Mouse (Mus musculus) adrenal gland, adult (tissue): Measurements from ENCODE around the gene B3gnt3.

Source experiments
- DNase-seq, 2 experiments: peaks; one replicate each; pipeline ENCODE4 v3.0.0; 2022 to 2023; ENCODE audit warnings: low spot score in 1 of 2; ENCODE audit not compliant: inconsistent age in 2 of 2

B3gnt3 gene

GRCm38 (mm10) chr8:71679116-71679515, 22.5 kb downstream of the B3gnt3 start:
- no peak for DNase-seq

GRCm38 (mm10) chr8:71678216-71678615, 23.4 kb downstream of the B3gnt3 start:
- no peak for DNase-seq

- DNase-seq, result peak in 1 of 2 experiments; percentile 60
Observed at GRCm38 (mm10) chr8:71677555-71677954, 24.0 kb downstream of the B3gnt3 start.

- DNase-seq, result no peak
Observed at GRCm38 (mm10) chr8:71676803-71677202, 24.8 kb downstream of the B3gnt3 start.

- peak; percentile 71 to 92 for DNase-seq
Observed at GRCm38 (mm10) chr8:71676020-71676741, 25.4 kb downstream of the B3gnt3 start, which contains the start of gene Jak3. Jak3 (plus strand) TSS chr8:71676296.

- no peak for DNase-seq
Observed at GRCm38 (mm10) chr8:71675456-71676019, 26.1 kb downstream of the B3gnt3 start.

- DNase-seq, result no peak
Observed at GRCm38 (mm10) chr8:71674071-71674470, 27.5 kb downstream of the B3gnt3 start.

- DNase-seq, result no peak
Observed at GRCm38 (mm10) chr8:71672168-71672735, 29.3 kb downstream of the B3gnt3 start.

GRCm38 (mm10) chr8:71671549-71671965, 30.0 kb downstream of the B3gnt3 start, which contains the start of gene Unc13a:
Unc13a (minus strand) TSS chr8:71671757.
- DNase-seq, result peak; percentile 91 to 96

GRCm38 (mm10) chr8:71670621-71671548, 30.7 kb downstream of the B3gnt3 start:
- peak in 1 of 2 experiments; percentile 61 for DNase-seq

GRCm38 (mm10) chr8:71670198-71670597, 31.4 kb downstream of the B3gnt3 start:
- no peak for DNase-seq

- DNase-seq, result peak in 1 of 2 experiments; percentile 64
Observed at GRCm38 (mm10) chr8:71668220-71668975, 33.2 kb downstream of the B3gnt3 start.

GRCm38 (mm10) chr8:71667256-71667655, 34.3 kb downstream of the B3gnt3 start:
- DNase-seq, result no peak

GRCm38 (mm10) chr8:71666855-71667254, 34.7 kb downstream of the B3gnt3 start:
- DNase-seq, result no peak

- DNase-seq, result peak; percentile 58 to 80
Observed at GRCm38 (mm10) chr8:71665331-71666130, 36.1 kb downstream of the B3gnt3 start.

GRCm38 (mm10) chr8:71660325-71661120, 41.1 kb downstream of the B3gnt3 start:
- DNase-seq, result peak; percentile 85 to 95

- DNase-seq, result no peak
Observed at GRCm38 (mm10) chr8:71659751-71660150, 41.8 kb downstream of the B3gnt3 start.

GRCm38 (mm10) chr8:71658515-71659049, 43.0 kb downstream of the B3gnt3 start:
- peak in 1 of 2 experiments; percentile 58 for DNase-seq
